Mouse (Mus musculus) ovary, adult 2 months (tissue): ENCODE measurements around the gene Rabl6. TPM values are rescaled to one million over a fixed set of nuclear protein-coding genes. Genes with fewer than 3 reads are reported as not detected.

Experiments used
- polyA plus RNA-seq: library from polyadenylated mRNA; depleted of rRNA; stranded (reverse); fragments of >200 nt; gene quantifications from 2 replicates; pipeline ENCODE4 v1.2.3, GENCODE M21; 2012; rRNA removed

Rabl6 gene
- polyA plus RNA-seq, result 123 and 169 TPM in 2 replicates

DNA sequence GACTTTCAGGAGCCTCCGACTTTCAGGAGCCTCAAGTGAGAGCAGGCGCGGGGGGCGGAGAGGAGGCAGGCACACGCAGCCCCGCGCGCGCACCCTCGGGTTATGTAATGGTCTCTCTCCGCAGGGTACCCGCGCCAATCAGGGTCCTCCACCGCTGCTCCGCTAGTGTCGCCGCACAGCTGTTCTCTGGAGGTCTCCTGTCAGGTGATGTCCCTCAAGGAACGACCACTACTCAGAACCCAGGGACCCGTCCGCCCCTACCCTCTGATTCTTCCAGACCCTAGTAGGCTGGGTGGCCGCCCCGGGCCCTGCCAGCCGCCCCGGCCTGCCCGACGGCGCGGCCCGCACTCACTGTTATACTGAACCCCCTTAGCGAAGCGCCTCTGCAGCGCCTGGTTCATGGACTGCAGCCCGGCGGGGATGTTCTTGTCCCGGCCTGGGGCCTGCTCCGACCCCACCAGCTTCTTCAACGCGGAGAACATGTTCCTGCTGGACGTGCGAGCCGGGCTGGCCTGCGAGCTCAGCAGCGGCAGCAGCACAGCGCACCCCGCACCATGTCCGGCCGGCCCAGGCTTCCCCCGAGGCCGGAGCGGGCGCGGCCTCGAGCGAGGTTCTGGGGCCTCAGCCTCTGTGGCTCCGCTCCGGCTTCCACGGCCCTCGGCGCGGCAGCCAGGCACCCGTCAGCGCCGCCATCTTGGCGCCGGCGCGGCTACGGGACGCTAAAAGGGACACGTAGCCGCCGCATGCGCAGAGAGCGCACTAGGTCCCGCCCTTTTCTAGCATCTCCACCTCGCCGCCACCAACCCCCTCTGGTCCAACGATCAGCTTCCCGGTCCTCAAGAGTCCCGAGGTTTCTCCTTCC, at the start of gene Rabl6:
Rabl6 (minus strand) TSS at position 761 of the 862 bp plus-strand sequence.

DNA sequence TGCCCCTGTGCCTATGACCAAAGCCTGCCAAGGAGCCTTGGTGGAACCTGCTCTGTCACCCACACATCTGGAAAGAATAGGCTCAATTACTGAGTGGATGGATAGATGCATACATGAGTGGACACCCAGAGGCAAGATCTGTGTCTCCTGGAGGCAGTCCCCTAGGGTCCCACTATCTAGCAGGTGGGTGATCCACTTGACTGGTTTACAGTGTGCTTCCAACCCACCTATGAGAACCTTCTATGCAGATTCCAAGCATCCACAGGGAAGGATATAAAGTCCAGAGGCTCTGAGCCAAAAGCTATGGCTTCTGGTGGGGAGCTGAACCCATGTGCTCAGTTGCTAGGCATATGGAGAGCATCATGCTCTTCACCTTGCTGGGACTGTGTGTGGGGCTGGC, 49.3 kb upstream of the Rabl6 start, which contains the start of gene Lcn5:
Lcn5 (plus strand) TSS at position 301 of the 400 bp plus-strand sequence.

DNA sequence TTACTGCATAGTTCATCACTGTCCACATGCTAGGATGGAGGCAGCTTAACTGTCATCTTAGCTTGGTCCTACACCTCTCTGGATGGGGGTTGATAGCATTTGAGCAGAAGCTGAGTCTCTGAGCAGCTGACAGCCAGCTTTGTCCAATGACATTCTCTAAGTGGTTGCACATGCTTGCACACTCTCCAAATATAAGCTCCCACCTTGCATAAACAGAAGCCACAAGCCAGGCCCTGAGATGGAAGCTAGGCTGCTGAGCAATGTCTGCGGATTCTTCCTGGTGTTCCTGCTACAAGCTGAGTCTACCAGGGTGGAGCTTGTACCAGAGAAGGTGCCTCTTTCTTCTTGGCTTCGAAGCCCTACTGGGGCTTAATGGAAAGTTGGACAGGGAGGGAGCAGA, 44.6 kb upstream of the Rabl6 start, which contains the start of gene Lcn8:
Lcn8 (plus strand) TSS at position 219 of the 400 bp plus-strand sequence.

DNA sequence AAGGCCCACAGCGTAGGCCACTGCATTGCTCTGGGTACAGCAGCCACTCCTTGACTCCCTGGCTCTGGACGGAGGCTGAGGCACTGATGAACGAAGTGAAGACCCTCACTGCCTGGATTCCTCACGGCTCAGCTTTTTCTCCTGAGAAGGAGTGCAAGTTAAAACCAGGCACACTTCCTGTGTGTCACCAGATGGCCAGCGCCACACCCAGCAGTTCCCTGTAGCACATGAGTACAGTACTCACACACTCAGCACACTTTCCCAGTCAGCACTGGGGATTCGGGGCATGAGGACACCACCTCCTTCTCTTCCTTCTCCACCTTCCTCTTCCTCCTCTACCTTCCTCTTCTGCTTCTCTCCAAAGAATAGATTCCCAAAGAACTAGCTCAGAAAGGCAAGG, 19.5 kb upstream of the Rabl6 start, which contains the start of gene Fcna:
Fcna (minus strand) TSS at position 220 of the 400 bp plus-strand sequence.

DNA sequence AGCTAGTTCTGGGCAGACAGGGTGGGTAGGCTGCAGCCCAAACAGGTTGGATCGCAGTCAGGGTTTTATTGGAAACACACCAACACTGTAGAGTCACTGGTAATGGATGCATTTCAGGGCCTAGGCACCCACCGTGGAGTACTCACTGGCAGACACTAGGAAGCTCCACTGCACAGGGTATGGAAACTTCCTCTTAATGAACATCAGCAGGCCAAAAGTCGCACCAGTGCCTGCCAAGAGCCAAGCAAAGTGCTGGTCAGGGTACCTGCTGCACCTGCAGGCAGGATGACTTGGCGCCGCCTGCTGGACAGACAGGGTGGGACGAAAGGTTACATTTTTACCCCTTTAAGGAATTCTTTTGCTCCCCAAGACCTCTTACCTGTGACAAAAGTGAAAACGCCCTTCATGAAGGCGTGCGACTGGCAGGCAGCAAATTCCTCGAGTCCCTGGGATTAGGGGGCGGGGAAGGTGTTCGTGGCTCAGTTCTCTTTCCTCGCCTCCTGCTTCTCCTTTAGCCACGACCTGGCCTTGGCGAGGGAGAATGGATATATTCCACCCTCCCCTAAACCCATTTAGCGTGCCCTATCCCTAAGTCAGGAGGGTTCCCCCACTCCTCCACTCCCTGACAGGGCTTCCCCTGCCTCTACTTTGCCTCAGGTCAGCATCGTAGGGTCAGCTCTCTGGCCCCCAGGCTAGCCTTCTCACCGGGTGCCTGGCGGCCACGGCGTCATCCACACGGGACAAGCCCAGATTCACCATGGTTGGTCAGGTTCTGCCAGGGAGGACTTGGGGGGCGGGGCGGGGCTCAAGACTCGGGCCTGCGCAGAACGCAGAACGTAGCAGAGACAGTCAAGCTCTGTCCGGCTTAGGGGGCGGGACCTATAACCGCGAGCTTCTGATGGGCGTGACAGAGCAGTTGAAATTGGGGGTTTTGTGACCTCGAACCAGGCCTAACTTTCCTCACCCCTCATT, 13.2 kb upstream of the Rabl6 start, which contains the start of gene Tmem141:
Tmem141 (minus strand) TSS at position 777 of the 972 bp plus-strand sequence.

DNA sequence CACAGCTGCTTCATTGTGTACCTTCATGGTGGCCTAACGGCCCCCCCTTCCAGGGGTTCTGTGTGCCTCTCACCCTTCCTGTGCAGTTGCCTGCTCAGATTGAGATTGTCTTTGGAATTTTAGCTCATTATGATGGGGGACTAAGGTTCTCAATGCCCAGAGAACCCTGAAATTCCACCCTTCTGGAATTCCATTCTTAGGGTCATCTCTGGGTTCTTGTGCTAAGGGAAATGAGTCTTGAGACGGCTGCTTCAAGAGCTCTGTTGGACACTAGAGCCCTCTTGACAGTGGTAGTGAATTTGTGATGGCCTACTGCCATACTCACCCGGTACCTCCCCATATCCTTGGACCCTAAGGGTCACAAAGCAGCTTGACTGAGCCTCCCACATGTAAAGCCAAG, 9.3 kb upstream of the Rabl6 start, which contains the start of gene Ccdc183:
Ccdc183 (minus strand) TSS at position 101 of the 400 bp plus-strand sequence.

DNA sequence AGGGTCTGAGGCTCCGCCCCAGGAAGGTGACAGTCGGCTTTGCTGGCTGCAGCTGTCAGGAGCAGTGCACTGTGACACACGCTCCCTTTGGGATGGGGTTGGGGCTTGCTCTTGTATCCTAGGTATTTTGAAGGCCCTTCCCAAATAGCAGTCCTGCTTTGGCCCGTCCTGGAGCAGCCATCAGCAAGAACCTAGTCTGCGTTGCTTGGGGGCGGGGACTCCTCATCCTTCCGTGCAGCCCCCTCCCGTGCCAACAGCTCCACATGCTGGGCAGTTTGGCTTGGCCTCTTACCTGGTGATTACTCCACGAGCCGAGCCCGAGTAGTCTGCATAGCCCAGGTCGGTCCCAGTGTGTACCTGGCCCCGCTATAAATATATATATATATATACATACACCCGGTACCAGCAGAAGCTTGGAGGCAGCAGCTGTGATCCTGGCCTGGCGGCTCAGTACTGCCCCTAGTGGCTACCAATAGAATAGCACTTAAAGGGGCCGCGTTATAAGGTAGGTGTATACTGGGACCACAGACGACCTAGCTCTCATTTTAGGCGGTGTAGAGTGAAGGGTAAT, 26.9 kb downstream of the Rabl6 start, which contains the start of gene Ajm1:
Ajm1 (minus strand) TSS at position 464 of the 571 bp plus-strand sequence.

DNA sequence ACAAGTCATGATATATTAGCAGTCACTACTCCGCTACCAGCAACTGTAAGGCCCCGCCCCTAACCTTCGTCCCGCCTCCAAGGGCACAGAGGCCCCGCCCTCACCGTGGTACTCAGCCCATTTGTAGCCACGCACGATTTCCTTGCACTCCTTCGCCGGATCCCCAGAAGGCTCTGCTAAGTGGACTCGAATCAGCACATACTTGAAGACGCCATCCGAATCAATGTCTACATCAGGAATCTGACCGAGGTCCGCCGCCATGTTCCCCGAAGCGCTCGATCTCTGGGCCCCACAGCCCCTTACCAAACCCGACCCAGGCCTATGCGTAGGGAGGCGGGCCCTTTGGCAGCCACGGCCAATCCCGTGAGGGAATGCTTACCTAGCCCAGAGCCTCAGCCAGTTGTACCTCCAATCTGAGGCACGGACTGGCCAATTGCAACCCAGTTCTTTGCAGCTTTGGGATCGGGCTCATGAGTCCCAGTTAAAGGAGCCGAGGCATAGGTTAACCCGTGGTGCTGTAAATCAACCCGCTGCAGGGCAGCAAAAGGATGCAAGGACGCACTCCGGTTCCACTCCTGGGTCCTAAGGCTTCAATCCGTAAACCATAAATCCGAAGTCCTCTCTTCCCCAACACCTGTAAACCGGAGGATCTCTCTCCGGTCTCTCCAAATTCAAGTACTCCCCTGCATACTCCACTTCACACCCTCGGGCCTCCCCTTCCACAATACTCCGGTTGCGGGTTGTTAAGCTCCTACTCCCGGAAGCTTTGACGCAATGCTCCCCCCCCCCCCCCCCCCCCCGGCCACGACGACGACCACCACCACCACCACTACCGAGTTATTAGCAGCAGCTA, 33.5 kb downstream of the Rabl6 start, which contains the start of the genes Mamdc4 and Phpt1:
Mamdc4 (minus strand) TSS at position 267 of the 853 bp plus-strand sequence.
Phpt1 (minus strand) TSS at position 646 of the 853 bp plus-strand sequence.

DNA sequence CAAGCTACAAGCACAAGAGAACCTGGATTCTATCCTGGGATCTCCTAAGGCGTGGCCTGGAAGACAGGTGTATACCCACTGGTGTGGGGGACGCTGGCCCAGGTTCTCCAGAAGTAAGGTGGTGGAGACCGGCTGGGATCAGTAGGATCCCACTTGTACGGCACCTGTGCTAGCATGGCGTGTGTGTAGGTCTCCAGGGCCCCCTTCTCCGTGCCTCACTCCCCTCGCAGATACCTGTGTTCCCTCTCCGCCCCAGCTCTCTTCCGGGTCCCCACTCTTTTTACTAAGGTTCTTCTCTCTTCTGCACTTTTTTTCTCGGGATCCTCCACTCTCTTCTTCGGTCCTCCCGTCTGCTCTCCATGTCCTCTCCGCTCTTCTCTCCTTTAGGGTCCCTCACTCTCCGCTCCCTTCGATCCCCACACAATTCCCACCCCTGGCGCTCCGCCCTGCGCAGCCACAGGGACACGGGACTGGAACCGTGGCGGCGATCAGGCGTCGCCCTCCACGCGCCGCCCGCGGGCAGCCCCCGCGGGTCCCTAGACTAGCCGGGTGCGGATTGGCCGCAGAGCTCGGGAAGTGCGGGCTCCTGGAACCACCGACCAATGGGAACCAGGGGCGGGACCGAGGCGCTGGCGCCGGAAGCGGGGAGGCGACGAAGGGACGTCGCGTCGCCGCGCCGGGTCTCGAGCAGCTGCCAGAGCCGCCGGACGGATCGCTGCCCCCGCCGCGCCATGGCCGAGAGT, 50.9 kb downstream of the Rabl6 start, which contains the start of gene Edf1:
Edf1 (plus strand) TSS at position 627 of the 743 bp plus-strand sequence.

DNA sequence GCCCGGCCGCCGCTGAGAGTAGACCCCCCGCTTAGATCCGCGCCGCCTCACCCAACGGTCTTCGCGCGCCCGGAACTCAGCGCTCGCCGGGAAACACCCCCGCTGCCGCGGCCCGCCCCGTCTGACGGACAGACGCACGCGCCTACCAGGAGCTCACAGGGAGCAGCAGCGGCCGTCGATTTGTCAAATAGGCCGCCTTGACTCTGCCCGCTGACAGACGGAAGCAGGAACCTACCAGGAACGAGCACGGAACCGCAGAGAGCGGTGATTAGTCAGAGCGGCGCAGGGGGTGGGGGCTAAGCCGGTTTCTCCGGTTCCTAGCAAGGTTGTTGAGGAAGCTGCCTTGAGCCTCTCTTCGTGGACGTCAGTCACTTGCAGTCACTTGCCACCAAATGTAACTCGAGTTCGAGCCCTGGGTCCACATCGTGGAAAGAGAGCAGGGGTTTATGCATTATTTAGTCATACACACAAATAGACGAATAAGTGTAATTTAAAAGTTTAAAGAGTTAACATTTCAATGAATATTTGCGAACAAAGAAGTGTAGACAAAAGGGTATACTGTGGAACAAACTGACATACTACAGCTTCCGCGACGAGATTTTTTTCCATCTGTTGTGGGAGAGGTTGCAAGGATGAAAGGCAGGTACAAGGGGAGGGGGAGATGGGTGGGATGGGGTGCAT, 61.4 kb downstream of the Rabl6 start, which contains the start of gene Traf2:
Traf2 (minus strand) TSS at position 130 of the 681 bp plus-strand sequence.

Other genes with a start within 250 kb of the Rabl6 start
- 59.3 and 63.2 TPM in 2 replicates for gene Uap1l1, start 242.8 kb downstream of the Rabl6 start, polyA plus RNA-seq
- 16.5 and 18.1 TPM in 2 replicates for gene Sapcd2, start 236.2 kb downstream of the Rabl6 start, polyA plus RNA-seq
- 33.0 and 33.1 TPM in 2 replicates for gene Entpd2, start 212.6 kb downstream of the Rabl6 start, polyA plus RNA-seq
- gene Npdc1, start 209.2 kb downstream of the Rabl6 start, polyA plus RNA-seq, result 300 and 413 TPM in 2 replicates
- gene Fut7, start 185.3 kb downstream of the Rabl6 start, polyA plus RNA-seq, result 0.38 and 0.46 TPM in 2 replicates
- 54.2 and 56.6 TPM in 2 replicates for gene Abca2, start 179.8 kb downstream of the Rabl6 start, polyA plus RNA-seq
- gene Clic3, start 151.7 kb downstream of the Rabl6 start, polyA plus RNA-seq, result 36.3 and 57.3 TPM in 2 replicates
- 87.0 and 99.6 TPM in 2 replicates for gene Paxx, start 147.4 kb downstream of the Rabl6 start, polyA plus RNA-seq
- gene Ptgds, start 138.5 kb downstream of the Rabl6 start, polyA plus RNA-seq, result 17.0 and 20.7 TPM in 2 replicates
- not detected in 2 replicates for gene Lcn12, start 114.6 kb downstream of the Rabl6 start, polyA plus RNA-seq
- gene Fbxw5, start 107.8 kb downstream of the Rabl6 start, polyA plus RNA-seq, result 24.5 and 26.0 TPM in 2 replicates
- gene C8g, start 106.8 kb downstream of the Rabl6 start, polyA plus RNA-seq, result 5.0 TPM in 2 replicates
- 19.3 and 21.8 TPM in 2 replicates for gene Traf2, start 61.6 kb downstream of the Rabl6 start, polyA plus RNA-seq
- 124 and 162 TPM in 2 replicates for gene Edf1, start 50.7 kb downstream of the Rabl6 start, polyA plus RNA-seq
- gene Mamdc4, start 33.7 kb downstream of the Rabl6 start, polyA plus RNA-seq, result 20.7 and 30.4 TPM in 2 replicates
- 73.9 and 105 TPM in 2 replicates for gene Phpt1, start 33.3 kb downstream of the Rabl6 start, polyA plus RNA-seq
- 8.4 and 10.4 TPM in 2 replicates for gene Ajm1, start 26.8 kb downstream of the Rabl6 start, polyA plus RNA-seq
- not detected in 2 replicates for gene Ccdc183, start 9.2 kb upstream of the Rabl6 start, polyA plus RNA-seq
- 22.5 and 36.2 TPM in 2 replicates for gene Tmem141, start 13.5 kb upstream of the Rabl6 start, polyA plus RNA-seq
- gene Fcna, start 19.5 kb upstream of the Rabl6 start, polyA plus RNA-seq, result 1.2 and 1.8 TPM in 2 replicates
- not detected in 2 replicates for gene Lcn8, start 44.6 kb upstream of the Rabl6 start, polyA plus RNA-seq
- gene Lcn5, start 49.4 kb upstream of the Rabl6 start, polyA plus RNA-seq, result not detected in 2 replicates
- gene Lcn6, start 68.3 kb upstream of the Rabl6 start, polyA plus RNA-seq, result not detected in 2 replicates
- not detected in 2 replicates for gene Lcn10, start 74.2 kb upstream of the Rabl6 start, polyA plus RNA-seq
- not detected in 2 replicates for gene Obp2a, start 91.5 kb upstream of the Rabl6 start, polyA plus RNA-seq
- gene Bmyc, start 98.2 kb upstream of the Rabl6 start, polyA plus RNA-seq, result 98.8 and 103 TPM in 2 replicates
- not detected in 2 replicates for gene Obp2b, start 128.5 kb upstream of the Rabl6 start, polyA plus RNA-seq
- gene Lcn3, start 157.0 kb upstream of the Rabl6 start, polyA plus RNA-seq, result not detected in 2 replicates
- gene Lcn11, start 168.5 kb upstream of the Rabl6 start, polyA plus RNA-seq, result not detected in 2 replicates
- gene Gm13539, start 173.7 kb upstream of the Rabl6 start, polyA plus RNA-seq, result not detected in 2 replicates
- not detected in 2 replicates for gene Glt6d1, start 207.3 kb upstream of the Rabl6 start, polyA plus RNA-seq
- gene Lcn9, start 214.6 kb upstream of the Rabl6 start, polyA plus RNA-seq, result not detected in 2 replicates
- 4.8 and 5.7 TPM in 2 replicates for gene Sohlh1, start 238.7 kb upstream of the Rabl6 start, polyA plus RNA-seq